Mouse (Mus musculus) inflammation-experienced regulatory T-cells, adult 6 months (primary cell): ENCODE measurements around the gene Mmp20. TPM values are rescaled to one million over a fixed set of nuclear protein-coding genes. Genes with fewer than 3 reads are reported as not detected.
A peak's percentile ranks its signal among the peaks of the same experiment; 100 is the strongest.

ENCODE experiments used
- ATAC-seq: one replicate; pipeline ENCODE4 v1.8.0; 2017
- polyA plus RNA-seq, 3 experiments: library from polyadenylated mRNA; unstranded; fragments of 100-300 nt; shearing (Covaris generic); gene quantifications; one replicate each; pipeline ENCODE4 v1.2.1; 2017

The Mmp20 gene
- polyA plus RNA-seq = not detected

DNA sequence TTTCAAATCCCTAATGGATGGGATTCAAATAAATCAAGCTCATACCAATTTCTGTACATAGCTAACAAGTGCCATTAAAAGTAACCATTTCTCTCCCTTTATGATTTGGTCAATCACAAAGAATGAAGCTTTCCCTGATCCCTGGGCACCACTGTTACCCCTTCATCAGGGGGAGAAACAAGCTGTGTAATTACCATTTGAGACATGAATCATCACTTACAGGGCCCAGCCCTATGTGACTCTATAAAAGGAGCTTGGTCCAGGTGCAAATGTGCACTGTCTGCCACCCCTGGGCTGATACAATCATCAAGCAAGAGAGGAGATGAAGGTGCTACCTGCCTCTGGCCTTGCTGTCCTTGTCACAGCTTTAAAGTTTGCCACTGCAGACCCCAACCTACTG lies at the start of gene Mmp20:
Mmp20 (plus strand) TSS at position 301 of the 400 bp plus-strand sequence.
- no peak for ATAC-seq

DNA sequence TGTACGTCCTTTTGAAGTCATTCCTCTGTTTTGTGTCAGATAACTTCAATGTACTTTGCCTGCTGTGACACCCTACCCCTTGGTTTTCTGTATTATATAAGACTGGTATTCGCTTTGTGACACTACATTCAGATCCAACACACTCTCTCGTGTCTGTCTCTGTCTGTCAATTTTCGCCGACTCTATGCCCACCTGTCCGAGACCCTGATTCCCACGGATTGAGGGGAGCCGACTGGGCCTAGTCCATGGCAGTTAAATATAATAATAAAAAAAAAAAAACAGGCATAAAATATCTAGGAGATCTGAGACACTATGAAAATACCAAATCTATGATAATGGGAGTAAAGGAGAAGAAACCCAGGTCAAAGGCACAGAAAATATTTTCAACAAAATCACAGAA lies 38.0 kb upstream of the Mmp20 start:
- no peak for ATAC-seq

DNA sequence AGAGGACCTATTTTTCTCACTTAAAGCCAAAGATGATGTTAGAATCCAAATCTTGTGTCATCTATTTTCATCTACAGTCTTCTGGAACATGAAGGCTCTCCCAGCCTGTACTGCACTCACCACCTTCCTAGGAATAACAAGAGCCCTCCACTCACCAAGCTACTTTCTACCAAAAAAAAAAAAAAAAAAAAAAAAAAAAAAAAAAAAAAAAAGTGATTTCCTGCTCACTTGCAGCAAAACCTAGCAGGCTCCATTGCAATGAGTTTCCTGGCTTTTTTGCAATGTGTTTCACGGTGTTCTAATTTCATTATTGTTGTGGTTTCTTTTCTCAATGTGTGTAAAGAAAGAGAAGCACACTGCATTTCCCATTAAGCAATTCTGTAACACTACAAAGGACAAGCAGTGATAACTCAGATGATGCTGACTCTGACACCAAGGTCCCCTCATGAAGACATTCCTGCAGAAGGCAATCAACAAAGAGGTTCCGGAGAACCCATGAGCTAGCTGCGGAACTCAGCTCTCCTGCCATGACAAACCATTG lies 34.7 kb upstream of the Mmp20 start:
- ATAC-seq = no peak

DNA sequence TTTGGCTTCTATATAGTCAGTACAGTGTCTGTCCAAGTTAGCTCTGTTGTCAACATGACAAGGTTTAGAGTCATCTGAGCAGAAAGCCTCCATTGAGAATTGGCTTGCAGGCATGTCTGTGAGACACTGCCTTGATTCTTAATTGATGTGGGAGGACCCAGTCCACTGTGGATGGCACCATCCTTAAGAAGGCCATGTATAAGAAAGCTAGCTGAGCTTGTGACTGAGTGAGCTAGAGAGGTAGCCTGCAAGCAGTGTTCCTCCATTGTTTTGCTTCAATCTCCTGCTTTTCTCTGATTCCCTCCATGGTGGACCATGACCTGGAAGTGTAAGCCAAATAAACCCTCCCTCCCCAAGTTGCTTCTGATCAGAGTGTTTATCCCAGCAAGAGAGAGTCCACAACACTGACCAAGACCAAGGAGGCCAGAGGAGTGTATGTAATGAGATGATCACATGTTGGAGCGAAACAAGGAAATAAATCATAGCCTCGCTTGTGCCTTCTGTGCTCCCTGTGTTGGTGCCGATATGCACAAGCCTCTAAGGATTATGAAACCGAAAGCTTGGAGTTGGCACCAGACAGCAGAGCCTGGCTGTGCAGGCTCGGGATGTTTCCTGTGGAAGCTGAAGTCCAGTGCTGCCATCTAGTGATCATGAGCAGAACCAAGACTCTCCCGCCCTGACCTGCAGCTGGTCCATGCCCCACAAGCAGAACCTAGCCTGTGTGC lies 33.1 kb upstream of the Mmp20 start:
- ATAC-seq = peak; percentile 96

DNA sequence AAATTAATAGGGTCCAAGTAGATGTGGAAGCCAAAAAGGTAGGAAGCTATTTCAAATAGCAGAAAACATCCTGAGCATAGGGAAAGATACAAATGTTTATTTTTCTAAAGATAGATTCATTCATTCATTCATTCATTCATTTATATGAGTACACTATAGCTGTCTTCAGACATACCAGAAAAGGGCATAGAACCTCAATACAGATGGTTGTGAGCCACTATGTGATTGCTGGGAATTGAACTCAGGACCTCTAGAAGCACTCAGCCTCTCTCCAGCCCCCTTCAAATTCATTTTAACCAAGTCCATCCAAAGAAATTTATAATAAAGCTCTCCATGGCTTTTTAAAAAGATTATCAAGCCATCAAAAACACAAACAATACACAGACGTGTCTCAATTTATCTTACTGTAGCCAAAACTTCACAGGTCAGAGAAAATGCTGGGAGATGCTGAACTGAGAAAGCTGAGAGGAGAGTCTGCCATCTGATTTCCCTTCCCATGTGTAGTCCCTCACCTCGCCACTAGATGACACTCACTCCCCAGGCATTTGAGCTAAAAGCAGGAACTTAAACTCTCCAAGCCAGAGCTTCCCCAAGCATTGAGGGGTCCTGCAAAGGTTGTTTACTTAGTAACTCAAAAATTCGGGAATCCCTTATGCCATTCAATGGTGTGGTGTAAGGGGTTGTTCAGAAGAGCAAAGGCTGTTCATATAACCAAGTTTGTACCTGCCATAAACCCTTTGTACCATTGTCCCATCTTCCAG lies 24.9 kb upstream of the Mmp20 start:
- peak; percentile 63 for ATAC-seq

DNA sequence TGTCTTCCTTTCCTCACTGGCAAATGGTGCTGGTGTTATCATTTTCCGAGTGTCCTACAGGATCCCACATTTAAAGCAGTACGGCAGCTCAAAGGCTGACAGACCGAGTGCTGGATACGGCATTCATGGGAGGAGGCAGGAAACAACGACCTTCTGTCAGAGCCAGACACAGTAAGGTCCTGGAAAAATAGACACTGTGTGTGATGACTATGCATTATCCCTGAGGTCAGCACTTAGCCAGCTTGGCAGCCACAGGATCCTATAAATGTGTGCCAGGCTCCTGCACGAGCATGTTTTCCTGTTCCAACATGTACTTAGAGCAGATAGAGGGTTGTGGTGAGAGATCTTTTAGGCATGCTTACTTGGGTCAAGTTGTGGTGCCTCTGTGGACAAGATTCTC lies 24.0 kb upstream of the Mmp20 start:
- no peak for ATAC-seq

DNA sequence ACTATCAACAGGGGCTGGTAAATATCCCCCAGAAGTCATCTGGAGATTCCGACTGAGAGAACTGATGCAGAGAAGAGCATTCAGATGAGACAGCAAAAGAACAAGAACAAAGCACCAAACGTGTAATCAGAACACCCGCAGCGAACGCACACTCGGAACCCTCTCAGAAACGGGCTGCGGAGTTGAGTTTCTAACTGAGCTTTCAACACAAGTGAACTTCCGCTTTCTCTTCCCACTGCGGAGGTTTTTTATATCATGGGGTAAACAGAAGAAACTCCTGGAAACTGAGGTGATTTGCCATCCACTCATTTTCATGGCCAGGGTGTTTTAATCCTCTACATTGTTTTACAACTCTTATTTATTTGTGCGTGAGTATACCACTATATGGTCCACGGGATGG lies 22.4 kb upstream of the Mmp20 start:
- ATAC-seq = no peak

DNA sequence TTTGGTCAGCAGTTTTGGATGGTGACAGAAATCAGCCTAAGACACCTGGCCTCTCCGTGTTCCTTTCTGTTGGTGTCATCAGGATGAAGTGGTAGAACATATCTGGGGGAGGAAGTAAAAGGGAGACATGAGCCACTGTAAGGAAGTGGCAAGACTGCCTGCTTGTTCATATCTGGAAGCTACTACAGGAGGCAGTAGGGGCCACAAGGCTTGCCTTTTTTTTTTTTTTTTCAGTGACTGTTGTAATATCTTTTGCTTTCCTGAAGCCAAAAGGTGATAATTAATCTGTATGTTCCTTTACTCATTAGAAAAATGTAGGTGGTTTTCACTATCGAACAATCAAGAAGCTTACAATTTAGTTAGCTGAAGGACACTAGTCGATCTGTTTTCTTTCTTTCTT lies 5.4 kb upstream of the Mmp20 start:
- ATAC-seq = no peak

DNA sequence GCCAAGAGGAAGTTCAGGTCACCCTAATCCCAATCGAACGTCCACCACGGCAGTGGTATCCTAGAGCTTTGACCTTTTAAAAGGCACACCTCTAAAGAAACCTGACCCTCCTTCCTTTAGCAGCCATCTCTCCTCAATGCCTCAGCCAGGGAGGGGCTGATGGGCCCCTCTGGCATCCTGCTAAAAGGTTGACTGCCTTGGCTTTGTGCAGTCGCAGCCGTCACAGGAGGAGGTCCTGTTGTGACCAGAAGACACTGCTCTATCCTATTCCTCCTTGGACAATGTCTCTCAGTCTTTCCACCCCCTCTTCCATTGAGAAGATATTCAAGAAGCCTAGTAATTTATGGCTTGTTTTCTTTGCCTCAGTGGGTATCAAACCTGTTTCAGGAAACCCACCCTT lies 5.9 kb downstream of the Mmp20 start:
- ATAC-seq = no peak

DNA sequence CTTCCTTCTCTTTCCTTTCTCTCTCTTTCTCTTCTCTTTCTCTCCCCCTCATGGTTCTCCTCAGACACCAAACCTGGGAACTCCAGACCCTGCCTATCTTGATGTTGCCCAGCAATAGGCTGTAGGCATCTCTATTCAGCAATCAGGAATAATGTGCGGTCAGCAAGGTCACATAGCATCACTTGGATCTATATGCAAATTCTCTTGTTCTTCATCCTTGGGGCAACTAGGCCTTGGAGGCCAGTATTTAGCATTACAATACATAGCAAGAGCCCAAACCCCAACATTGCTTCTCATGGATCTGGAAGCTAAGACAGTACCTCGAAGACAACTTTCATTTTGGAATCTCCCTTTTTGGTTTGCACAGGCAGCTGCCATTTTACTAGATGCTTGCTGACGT lies 19.9 kb downstream of the Mmp20 start:
- ATAC-seq = no peak

DNA sequence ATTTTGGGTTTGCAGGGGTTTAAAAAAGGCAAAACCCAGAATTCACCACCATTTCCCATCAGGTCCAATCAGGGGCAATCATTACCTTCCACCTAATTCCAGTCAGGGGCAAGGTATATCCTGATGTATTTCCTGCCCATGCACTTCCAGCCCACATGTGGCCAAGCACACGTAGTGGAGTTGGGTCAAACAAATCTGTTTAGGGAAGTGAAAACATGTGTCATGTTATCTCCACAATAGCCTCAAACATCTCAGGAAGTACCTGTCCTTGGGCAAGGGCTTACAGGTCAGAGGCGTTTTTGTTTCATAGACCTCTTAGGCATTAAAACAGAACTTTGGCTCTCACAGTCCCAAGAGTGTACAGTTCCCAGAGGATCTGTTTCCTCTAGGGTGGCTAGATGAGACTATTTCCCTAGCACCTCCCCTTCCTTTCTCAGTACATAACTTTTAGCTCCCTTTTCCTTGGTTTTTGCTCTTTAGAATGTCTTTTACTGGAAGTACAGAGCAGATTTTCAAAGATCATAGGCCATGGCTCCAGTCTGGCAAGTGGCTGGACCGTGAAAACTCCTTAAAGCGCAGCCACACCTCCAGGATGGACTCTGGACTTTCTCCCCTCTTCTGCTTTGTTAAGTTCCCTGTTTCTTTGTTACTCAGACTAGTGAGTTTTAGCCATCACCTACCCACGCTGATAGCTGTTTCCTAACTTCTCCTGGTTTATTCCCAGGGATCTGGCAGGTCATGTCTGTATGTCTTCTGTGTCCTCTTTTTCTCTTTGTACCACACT lies 22.6 kb downstream of the Mmp20 start:
- ATAC-seq = no peak

DNA sequence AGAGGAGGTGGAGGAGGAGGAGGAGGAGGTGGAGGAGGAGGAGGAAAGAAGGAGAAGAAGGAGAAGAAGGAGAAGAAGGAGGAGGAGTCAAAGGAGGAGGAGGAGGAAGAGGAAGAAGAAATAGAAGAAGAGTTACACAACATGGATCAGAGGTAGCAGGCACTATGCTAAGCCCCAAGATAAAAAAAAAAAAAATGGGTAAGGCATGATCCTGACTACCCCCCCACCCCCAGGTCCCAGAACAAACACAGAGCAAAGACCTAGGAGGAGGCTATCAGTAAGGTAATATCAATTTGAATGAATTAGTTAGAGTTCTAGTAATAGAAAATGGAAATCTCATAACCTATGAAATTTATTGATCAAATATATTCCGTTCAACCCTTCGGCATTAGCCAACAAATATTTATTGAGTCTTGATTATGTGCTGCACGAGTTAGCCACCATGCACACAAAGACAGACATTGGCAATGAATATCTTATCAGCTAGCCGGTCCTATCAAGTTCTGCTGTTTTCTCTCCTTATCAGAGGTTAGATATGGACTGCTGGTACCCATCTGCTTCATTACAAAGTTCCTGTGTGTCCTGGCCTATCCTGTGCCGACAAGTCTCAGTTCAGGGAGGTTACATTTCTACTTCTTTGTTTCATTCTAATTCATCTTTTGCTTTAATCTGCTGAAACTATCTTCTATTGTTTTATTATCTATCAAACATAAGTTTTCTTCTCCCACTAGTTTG lies 24.5 kb downstream of the Mmp20 start:
- ATAC-seq = no peak

DNA sequence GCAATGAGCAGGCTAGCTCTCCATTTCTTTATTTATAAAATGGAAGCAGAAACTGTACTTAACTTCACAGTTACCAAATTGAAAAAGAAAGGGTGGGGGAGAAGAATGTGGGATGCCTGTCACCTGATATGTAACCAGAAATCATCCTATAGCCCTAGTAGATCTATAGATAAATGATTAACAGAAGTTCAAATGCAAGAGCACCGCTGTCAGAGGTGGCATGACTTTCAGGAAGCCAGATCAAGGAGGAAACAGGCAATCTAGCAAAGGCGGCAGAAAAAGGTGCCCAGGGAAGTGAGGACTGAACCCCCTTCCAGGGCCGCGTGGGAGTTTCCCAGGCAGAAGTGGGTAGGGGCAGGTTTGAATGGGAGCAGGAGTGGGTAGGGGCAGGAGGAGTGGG lies 29.9 kb downstream of the Mmp20 start:
- ATAC-seq = no peak

DNA sequence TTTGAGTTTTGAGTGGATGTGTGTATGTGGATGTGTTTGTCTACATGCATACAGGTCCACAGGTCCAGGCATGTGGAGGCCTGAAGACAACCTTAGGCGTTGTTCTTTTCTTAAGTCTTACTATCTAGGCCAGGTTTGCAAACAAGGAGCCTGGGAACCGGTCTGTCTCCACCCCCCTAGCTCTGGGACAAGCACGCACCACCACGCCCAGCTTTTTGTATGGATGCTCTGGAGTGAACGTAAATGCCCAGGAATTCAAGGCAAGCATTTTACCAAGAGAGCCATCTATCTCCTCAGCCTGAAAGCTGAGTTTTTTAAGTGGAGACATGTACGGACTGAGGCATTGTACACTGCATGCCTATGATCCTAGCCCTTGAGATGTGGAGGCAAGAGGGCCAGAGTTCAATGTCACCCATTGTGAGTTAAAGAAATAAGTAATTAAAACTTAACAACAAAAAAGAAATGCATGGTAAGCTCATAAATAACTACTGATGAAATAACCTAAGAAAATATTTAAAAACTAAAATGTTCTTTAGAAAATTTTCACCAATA lies 31.5 kb downstream of the Mmp20 start:
- no peak for ATAC-seq

DNA sequence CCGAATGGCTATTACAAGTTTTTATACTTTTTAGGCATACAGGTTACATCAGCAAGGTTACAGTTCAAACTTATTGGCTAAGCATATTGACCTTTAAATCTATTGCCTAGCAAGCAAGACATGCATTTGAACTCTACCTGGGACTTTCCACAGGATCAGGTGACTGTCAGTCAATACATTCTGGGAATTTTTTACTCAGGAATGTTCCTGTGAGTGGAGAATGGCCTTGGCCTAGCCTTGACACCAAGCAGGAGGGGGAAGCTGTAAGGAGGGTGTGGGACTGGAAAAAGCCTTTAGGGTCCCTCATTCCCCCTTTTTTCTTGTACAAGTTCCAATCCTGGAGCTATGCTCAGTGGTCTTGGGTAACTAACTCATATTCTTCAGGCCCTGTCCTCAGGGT lies 33.3 kb downstream of the Mmp20 start:
- ATAC-seq = no peak

DNA sequence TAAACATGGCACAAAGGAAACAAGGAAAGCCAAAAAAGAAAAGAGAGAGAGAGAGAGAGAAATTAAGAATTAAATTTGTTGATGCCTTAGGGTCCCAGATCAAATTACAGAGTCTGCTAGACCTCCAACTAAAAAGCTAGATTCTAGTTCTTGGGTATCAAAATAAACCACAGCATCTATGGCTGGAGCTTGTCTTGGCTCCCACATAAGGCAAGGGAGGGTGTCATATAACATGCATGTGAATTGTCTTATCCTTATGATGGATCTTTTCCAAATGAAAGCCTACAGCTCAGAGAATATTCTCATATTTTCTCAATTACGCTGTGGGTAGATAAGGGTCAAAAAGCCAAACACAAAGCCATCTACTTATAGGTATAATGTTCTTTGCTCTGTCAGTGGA lies 41.6 kb downstream of the Mmp20 start:
- no peak for ATAC-seq

DNA sequence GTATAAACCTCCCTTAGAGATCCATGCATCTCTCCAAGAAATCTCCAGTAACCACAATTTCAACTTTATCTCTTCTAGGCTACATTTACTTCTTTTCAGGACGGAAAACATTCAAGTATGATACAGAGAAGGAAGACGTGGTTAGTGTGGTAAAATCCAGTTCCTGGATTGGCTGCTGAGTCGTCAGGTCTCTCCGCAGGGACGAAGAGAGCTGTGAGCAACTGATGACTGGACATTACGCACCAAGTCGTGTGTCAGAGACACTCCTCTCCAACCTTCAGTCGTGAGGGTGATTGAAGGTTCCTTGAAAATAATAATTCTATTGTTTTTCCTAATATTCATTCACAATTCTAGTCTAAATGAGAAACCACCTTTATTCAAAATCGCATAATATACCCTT lies 45.0 kb downstream of the Mmp20 start:
- no peak for ATAC-seq

DNA sequence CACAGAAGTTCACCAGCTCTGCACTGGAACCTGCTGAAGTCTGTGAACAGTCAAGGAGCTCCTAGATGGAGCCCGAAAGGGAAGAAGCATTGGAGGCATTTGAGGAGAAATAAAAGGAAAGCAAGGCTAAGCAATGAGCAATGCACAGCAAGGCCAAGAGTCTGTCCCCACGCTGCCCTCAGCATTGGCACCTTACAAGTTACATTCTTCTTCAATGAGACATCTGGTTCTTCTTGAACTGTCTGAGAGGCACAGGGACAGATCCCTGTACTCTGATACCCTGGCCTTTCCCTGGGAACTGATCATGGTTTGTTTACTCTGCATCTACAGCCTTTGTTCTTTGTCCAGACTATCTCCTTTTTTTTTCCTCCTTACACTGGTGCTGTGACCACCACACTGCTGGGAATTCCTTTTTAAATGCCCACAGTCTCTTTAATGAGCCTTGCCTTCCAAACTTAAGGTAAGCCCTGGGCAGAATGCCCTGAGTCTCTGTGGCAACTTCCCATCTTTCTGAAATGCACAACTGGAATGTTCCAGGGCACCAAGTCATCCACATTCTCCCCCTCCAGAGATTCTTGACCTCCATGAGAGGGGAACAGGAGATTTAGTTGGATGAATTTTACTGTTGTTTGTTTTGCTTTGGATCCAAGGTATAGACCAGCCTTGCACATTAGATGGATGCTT lies 50.3 kb downstream of the Mmp20 start:
- ATAC-seq = no peak

DNA sequence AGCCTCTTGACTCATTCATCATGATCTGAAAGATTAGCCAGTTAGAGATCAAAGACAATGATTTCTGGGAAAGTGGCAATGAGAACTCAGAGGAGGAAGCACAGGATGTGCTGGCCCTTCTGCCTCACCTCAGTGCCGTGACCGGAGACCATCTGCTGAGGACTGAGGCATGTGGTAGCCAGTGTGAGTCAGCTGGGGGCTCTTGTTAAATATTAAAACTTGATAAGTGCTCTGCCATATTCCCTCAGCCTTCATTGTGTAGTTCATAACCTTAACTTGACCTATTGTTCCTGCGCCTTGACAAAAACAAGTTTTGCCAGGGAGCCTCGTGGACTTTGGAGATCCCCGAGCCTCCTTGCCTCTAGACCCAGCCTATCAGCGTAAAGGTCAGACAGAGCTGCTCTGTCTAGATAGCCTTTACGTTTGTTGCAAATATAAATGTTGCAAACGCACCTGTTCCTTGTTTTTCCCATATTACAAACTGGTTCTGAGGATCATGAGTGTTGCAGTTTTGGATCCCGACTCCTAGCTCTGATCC lies 54.1 kb downstream of the Mmp20 start:
- ATAC-seq = no peak

DNA sequence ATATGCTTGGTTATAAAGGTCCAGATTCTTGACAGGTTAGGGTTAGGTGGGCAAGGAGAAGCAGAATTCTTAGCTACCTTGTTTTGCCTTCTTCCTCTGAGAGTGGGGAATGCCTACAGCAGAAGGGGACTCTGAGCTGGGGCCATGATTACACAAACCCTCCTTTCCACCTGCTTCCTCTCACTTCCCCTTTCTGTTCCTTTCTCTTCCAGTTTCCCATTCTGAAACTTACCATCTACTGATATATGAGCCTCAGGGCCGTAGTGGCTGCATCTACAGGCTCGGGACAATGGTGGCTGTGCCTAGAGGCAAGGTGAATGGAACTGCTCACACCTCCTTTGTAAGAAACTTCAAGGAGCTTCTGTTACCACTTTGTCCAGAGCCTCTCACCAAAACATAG lies 58.0 kb downstream of the Mmp20 start:
- no peak for ATAC-seq

DNA sequence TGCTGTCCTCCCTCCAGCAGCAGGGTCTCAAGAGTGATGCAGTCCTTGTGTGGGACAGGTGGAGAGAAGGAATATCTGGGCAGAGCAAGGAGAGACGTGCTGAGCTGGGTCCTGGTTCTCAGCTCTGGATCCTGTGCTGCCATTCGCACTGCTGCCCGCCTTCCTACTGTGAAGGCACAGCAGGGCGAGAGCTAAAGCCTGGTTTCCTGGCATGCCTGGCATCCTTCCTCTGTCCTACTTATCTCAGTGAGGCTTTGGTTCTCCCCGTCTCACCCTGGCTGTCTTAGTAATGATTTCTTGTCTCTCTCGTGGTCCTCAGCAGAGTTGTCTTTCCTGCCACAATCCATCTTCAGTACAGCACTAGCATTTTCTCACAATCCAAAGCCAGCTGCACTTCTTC lies 61.8 kb downstream of the Mmp20 start:
- no peak for ATAC-seq
